Mouse (Mus musculus) ES-Bruce4 (cell line): Measurements from ENCODE around the gene Aven. TPM values are rescaled to one million over a fixed set of nuclear protein-coding genes. Genes with fewer than 3 reads are reported as not detected.

Experiments
- H3K27ac ChIP-seq: 2 replicates; pipeline ENCODE4 v1.5.1; 2012; ENCODE audit warnings: low read length, inconsistent platforms; ENCODE audit not compliant: insufficient read depth
- H3K27me3 ChIP-seq: 2 replicates; pipeline ENCODE4 v1.6.1; 2012; ENCODE audit warnings: mild to moderate bottlenecking, low read length, inconsistent platforms; ENCODE audit not compliant: control insufficient read depth, poor library complexity, insufficient read depth, severe bottlenecking
- H3K36me3 ChIP-seq: 2 replicates; pipeline ENCODE4 v1.6.1; 2012; ENCODE audit warnings: inconsistent platforms, mild to moderate bottlenecking, low read length, moderate library complexity; ENCODE audit not compliant: control insufficient read depth, poor library complexity, insufficient read depth, severe bottlenecking
- H3K4me1 ChIP-seq: one replicate; pipeline ENCODE4 v1.8.1; 2011; ENCODE audit warnings: low read length; ENCODE audit not compliant: control insufficient read depth, insufficient read depth
- H3K4me3 ChIP-seq: 2 replicates; pipeline ENCODE4 v1.5.1; 2011; ENCODE audit warnings: low read depth, mild to moderate bottlenecking, low read length
- H3K9ac ChIP-seq: 2 replicates; pipeline ENCODE4 v1.6.1; 2012; ENCODE audit warnings: low read depth, mild to moderate bottlenecking, inconsistent platforms; ENCODE audit not compliant: poor library complexity, severe bottlenecking
- H3K9me3 ChIP-seq: replicated peaks from 2 replicates; pipeline ENCODE4 v1.6.1; 2012; ENCODE audit warnings: mild to moderate bottlenecking, low read length, inconsistent platforms; ENCODE audit not compliant: control insufficient read depth, poor library complexity, insufficient read depth, severe bottlenecking
- CTCF ChIP-seq: IDR thresholded peaks from one replicate; pipeline ENCODE4 v1.8.1; 2011; ENCODE audit warnings: low read depth, low read length
- EP300 ChIP-seq: IDR thresholded peaks from 2 replicates; pipeline ENCODE4 v1.6.1; 2011; ENCODE audit warnings: low read depth, low read length; ENCODE audit not compliant: insufficient read depth
- POLR2A ChIP-seq: IDR thresholded peaks from one replicate; pipeline ENCODE4 v1.8.1; 2011; ENCODE audit warnings: low read length; ENCODE audit not compliant: insufficient read depth
- polyA plus RNA-seq: library from polyadenylated mRNA; stranded (reverse); fragments of >200 nt; gene quantifications from 2 replicates; pipeline ENCODE4 v1.2.4, GENCODE M21; 2011; ENCODE audit warnings: low read depth; ENCODE audit not compliant: missing spikeins, insufficient read depth, insufficient read length

Gene Aven
- polyA plus RNA-seq, 1 experiment = 16.2 TPM

- no peak overlapping the region for H3K9ac ChIP-seq
- no peaks in the 10 kb centered on the region for H3K27me3 ChIP-seq
- no peak overlapping the region for H3K4me3 ChIP-seq
- H3K9me3 ChIP-seq = no peaks in the 10 kb centered on the region
- H3K27ac ChIP-seq = no peak overlapping the region
- no peaks in the 10 kb centered on the region for H3K4me1 ChIP-seq
- H3K36me3 ChIP-seq = no peaks in the 10 kb centered on the region
- TF ChIP-seq POLR2A (no peak), EP300 (no peak)
Observed at GRCm38 (mm10) chr2:112534677-112535222, 42.0 kb downstream of the Aven start.

- Histone ChIP-seq H3K27me3 (no peaks in the 10 kb centered on the region), H3K27ac (no peak overlapping the region), H3K4me1 (no peaks in the 10 kb centered on the region), H3K9me3 (no peaks in the 10 kb centered on the region), H3K36me3 (no peaks in the 10 kb centered on the region), H3K9ac (no peak overlapping the region), H3K4me3 (no peak overlapping the region)
- TF ChIP-seq CTCF (peak; percentile 9), EP300 (no peak), POLR2A (no peak)
Observed at GRCm38 (mm10) chr2:112538783-112539182, 46.0 kb downstream of the Aven start.

- Histone ChIP-seq H3K36me3 (no peaks in the 10 kb centered on the region), H3K9ac (no peak overlapping the region), H3K9me3 (no peaks in the 10 kb centered on the region; the same call in 1 of the 2 replicates), H3K4me1 (no peaks in the 10 kb centered on the region), H3K27ac (no peak overlapping the region), H3K27me3 (no peaks in the 10 kb centered on the region), H3K4me3 (no peak overlapping the region)
- TF ChIP-seq CTCF = no peak
- no peak for TF ChIP-seq POLR2A
- no peak for TF ChIP-seq EP300
Observed at GRCm38 (mm10) chr2:112541695-112542285, 49.0 kb downstream of the Aven start.

- H3K36me3 ChIP-seq = no peaks in the 10 kb centered on the region
- no peak overlapping the region for H3K27ac ChIP-seq
Observed at GRCm38 (mm10) chr2:112556527-112556926, 63.8 kb downstream of the Aven start.

GRCm38 (mm10) chr2:112557453-112557852 is 64.7 kb downstream of the Aven start:
- no peak overlapping the region for H3K4me3 ChIP-seq
- H3K9me3 ChIP-seq = peaks cover 16% of the 10 kb centered on the region
- no peaks in the 10 kb centered on the region for H3K4me1 ChIP-seq
- no peaks in the 10 kb centered on the region for H3K27me3 ChIP-seq
- H3K9ac ChIP-seq = no peak overlapping the region
- no peak for TF ChIP-seq EP300
- TF ChIP-seq POLR2A = no peak
- TF ChIP-seq CTCF = no peak
- no peak overlapping the region for H3K27ac ChIP-seq
- no peaks in the 10 kb centered on the region for H3K36me3 ChIP-seq

More at GRCm38 (mm10) chr2:112556527-112556926, 63.8 kb downstream of the Aven start:
- no peaks in the 10 kb centered on the region for H3K27me3 ChIP-seq
- no peak overlapping the region for H3K9ac ChIP-seq
- no peak overlapping the region for H3K4me3 ChIP-seq
- H3K4me1 ChIP-seq = no peaks in the 10 kb centered on the region
- no peak for TF ChIP-seq EP300
- TF ChIP-seq CTCF = no peak
- TF ChIP-seq POLR2A = no peak
- peaks cover 16% of the 10 kb centered on the region for H3K9me3 ChIP-seq

GRCm38 (mm10) chr2:112561549-112561948 is 68.8 kb downstream of the Aven start:
- Histone ChIP-seq H3K9ac (no peak overlapping the region), H3K36me3 (no peaks in the 10 kb centered on the region), H3K27ac (no peak overlapping the region), H3K27me3 (no peaks in the 10 kb centered on the region), H3K4me1 (no peaks in the 10 kb centered on the region), H3K4me3 (no peak overlapping the region), H3K9me3 (no peaks in the 10 kb centered on the region)
- no peak for TF ChIP-seq CTCF
- TF ChIP-seq POLR2A = no peak
- TF ChIP-seq EP300 = no peak
